Mouse (Mus musculus) C2C12 (cell line): ENCODE measurements around the gene Misp.

Source experiments
- CEBPB ChIP-seq: IDR thresholded peaks from one replicate; pipeline ENCODE4 v1.6.1; 2011; ENCODE audit warnings: low read depth, mild to moderate bottlenecking, control low read depth, moderate library complexity
- CTCF ChIP-seq: IDR thresholded peaks from one replicate; pipeline ENCODE4 v1.5.1; 2011; ENCODE audit not compliant: control insufficient read depth, insufficient read depth, insufficient read length
- MAX ChIP-seq: IDR thresholded peaks from one replicate; pipeline ENCODE4 v1.6.1; 2011; ENCODE audit warnings: mild to moderate bottlenecking, control low read depth
- MYOD1 ChIP-seq: IDR thresholded peaks from one replicate; pipeline ENCODE4 v1.6.1; 2011; ENCODE audit warnings: low read depth; ENCODE audit not compliant: control insufficient read depth, insufficient read length
- USF1 ChIP-seq: IDR thresholded peaks from one replicate; pipeline ENCODE4 v1.6.1; 2011; ENCODE audit warnings: low read depth, mild to moderate bottlenecking, control low read depth, moderate library complexity

DNA sequence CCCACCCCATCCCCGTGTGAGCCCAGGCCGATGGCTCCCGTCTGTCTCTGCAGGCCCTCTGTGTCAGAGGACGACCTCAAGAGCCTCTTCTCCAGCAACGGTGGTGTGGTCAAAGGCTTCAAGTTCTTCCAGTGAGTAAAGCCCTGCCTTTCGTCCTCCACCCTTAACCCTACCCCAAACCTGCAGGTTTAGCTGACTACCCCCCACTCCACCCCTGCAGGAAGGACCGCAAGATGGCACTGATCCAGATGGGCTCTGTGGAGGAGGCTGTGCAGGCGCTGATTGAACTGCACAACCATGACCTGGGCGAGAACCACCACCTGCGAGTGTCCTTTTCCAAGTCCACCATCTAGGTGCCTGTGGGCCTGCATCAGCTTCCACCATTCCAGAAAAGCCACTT, 42.1 kb downstream of the Misp start:
- TF ChIP-seq MAX (no peak), CTCF (no peak), MYOD1 (no peak), CEBPB (no peak), USF1 (no peak)
